Mouse (Mus musculus): Measurements from ENCODE around the gene Tprg. TPM values are rescaled to one million over a fixed set of nuclear protein-coding genes. Genes with fewer than 3 reads are reported as not detected.
A peak's percentile ranks its signal among the peaks of the same experiment; 100 is the strongest.

Gene Tprg
- polyA plus RNA-seq, 1 experiment from 2014 or later, result 15.8 TPM

- no peaks in the 10 kb centered on the region for H3K27me3 ChIP-seq
- no peak overlapping the region for H3K9ac ChIP-seq
- no peaks in the 10 kb centered on the region for H3K36me3 ChIP-seq
- H3K4me1 ChIP-seq, result no peaks in the 10 kb centered on the region
- no peak overlapping the region for H3K27ac ChIP-seq
- 48% methylated on average over 4 of the region's 4 CpGs for WGBS
- no peaks in the 10 kb centered on the region for H3K9me3 ChIP-seq
- no peak for ATAC-seq (ENCODE audit: insufficient number of reproducible peaks, low FRiP score, low TSS enrichment, low read depth)
- H3K4me3 ChIP-seq, result no peak overlapping the region
- H3K4me2 ChIP-seq, result no peak overlapping the region
Measured at GRCm38 (mm10) chr16:25335058-25335703, 48.6 kb downstream of the Tprg start.

- Histone ChIP-seq H3K4me1 (no peaks in the 10 kb centered on the region), H3K4me2 (no peak overlapping the region), H3K27me3 (no peaks in the 10 kb centered on the region), H3K4me3 (no peak overlapping the region), H3K9ac (no peak overlapping the region), H3K36me3 (no peaks in the 10 kb centered on the region), H3K27ac (no peak overlapping the region), H3K9me3 (no peaks in the 10 kb centered on the region)
- no peak for ATAC-seq (ENCODE audit: insufficient number of reproducible peaks, low FRiP score, low TSS enrichment, low read depth)
- WGBS, result 6% methylated on average over 3 of the region's 3 CpGs
Measured at GRCm38 (mm10) chr16:25349626-25350025, 63.0 kb downstream of the Tprg start.

GRCm38 (mm10) chr16:25367834-25368233, 81.2 kb downstream of the Tprg start:
- no peak overlapping the region for H3K4me2 ChIP-seq
- H3K27ac ChIP-seq, result no peak overlapping the region
- no peaks in the 10 kb centered on the region for H3K36me3 ChIP-seq
- ATAC-seq (ENCODE audit: insufficient number of reproducible peaks, low FRiP score, low TSS enrichment, low read depth), result no peak
- 22% methylated on average over 7 of the region's 7 CpGs for WGBS
- H3K9ac ChIP-seq, result no peak overlapping the region
- H3K4me1 ChIP-seq, result no peaks in the 10 kb centered on the region
- no peak overlapping the region for H3K4me3 ChIP-seq
- no peaks in the 10 kb centered on the region for H3K9me3 ChIP-seq
- no peaks in the 10 kb centered on the region for H3K27me3 ChIP-seq

- no peaks in the 10 kb centered on the region for H3K4me1 ChIP-seq
- no peak overlapping the region for H3K27ac ChIP-seq
- no peaks in the 10 kb centered on the region for H3K9me3 ChIP-seq
- no peak overlapping the region for H3K4me2 ChIP-seq
- H3K36me3 ChIP-seq, result no peaks in the 10 kb centered on the region
- no peak for ATAC-seq (ENCODE audit: insufficient number of reproducible peaks, low FRiP score, low TSS enrichment, low read depth)
- WGBS, result 28% methylated on average over 5 of the region's 5 CpGs
- H3K27me3 ChIP-seq, result no peaks in the 10 kb centered on the region
- H3K9ac ChIP-seq, result no peak overlapping the region
- H3K4me3 ChIP-seq, result no peak overlapping the region
Measured at GRCm38 (mm10) chr16:25369984-25370412, 83.4 kb downstream of the Tprg start.

- no peak overlapping the region for H3K4me2 ChIP-seq
- no peak overlapping the region for H3K4me3 ChIP-seq
- H3K27me3 ChIP-seq, result no peaks in the 10 kb centered on the region
- no peak overlapping the region for H3K9ac ChIP-seq
- H3K4me1 ChIP-seq, result peaks cover 2% of the 10 kb centered on the region; the same call in 1 of the 2 replicates
- H3K27ac ChIP-seq, result no peak overlapping the region
- WGBS, result 70% methylated on average over 4 of the region's 4 CpGs
- no peak for ATAC-seq (ENCODE audit: insufficient number of reproducible peaks, low FRiP score, low TSS enrichment, low read depth)
- H3K9me3 ChIP-seq, result no peaks in the 10 kb centered on the region
- no peaks in the 10 kb centered on the region for H3K36me3 ChIP-seq
Measured at GRCm38 (mm10) chr16:25374121-25374520, 87.5 kb downstream of the Tprg start.

GRCm38 (mm10) chr16:25374775-25375174, 88.2 kb downstream of the Tprg start:
- H3K4me1 ChIP-seq, result peaks cover 2% of the 10 kb centered on the region; the same call in 1 of the 2 replicates
- H3K27me3 ChIP-seq, result no peaks in the 10 kb centered on the region
- no peak for ATAC-seq (ENCODE audit: insufficient number of reproducible peaks, low FRiP score, low TSS enrichment, low read depth)
- no peak overlapping the region for H3K27ac ChIP-seq
- WGBS, result 52% methylated on average over 5 of the region's 5 CpGs
- no peaks in the 10 kb centered on the region for H3K36me3 ChIP-seq
- no peaks in the 10 kb centered on the region for H3K9me3 ChIP-seq
- no peak overlapping the region for H3K9ac ChIP-seq
- H3K4me2 ChIP-seq, result no peak overlapping the region
- H3K4me3 ChIP-seq, result no peak overlapping the region

- no peak for ATAC-seq (ENCODE audit: insufficient number of reproducible peaks, low FRiP score, low TSS enrichment, low read depth)
- peaks cover 10% of the 10 kb centered on the region; the same call in 1 of the 2 replicates for H3K4me1 ChIP-seq
- H3K27ac ChIP-seq, result no peak overlapping the region
- H3K27me3 ChIP-seq, result no peaks in the 10 kb centered on the region
- H3K9ac ChIP-seq, result no peak overlapping the region
- 39% methylated on average over 14 of the region's 14 CpGs for WGBS
- H3K4me2 ChIP-seq, result no peak overlapping the region
- H3K4me3 ChIP-seq, result no peak overlapping the region
- no peaks in the 10 kb centered on the region for H3K36me3 ChIP-seq
- no peaks in the 10 kb centered on the region for H3K9me3 ChIP-seq
Measured at GRCm38 (mm10) chr16:25376720-25377373, 90.2 kb downstream of the Tprg start.

- Histone ChIP-seq H3K4me3 (no peak overlapping the region), H3K36me3 (no peaks in the 10 kb centered on the region), H3K4me2 (no peak overlapping the region), H3K9ac (no peak overlapping the region), H3K9me3 (no peaks in the 10 kb centered on the region), H3K27ac (no peak overlapping the region), H3K4me1 (peaks cover 10% of the 10 kb centered on the region; the same call in 1 of the 2 replicates), H3K27me3 (no peaks in the 10 kb centered on the region)
- no peak for ATAC-seq (ENCODE audit: insufficient number of reproducible peaks, low FRiP score, low TSS enrichment, low read depth)
- 75% methylated on average over 4 of the region's 4 CpGs for WGBS
Measured at GRCm38 (mm10) chr16:25377695-25378094, 91.1 kb downstream of the Tprg start.

GRCm38 (mm10) chr16:25385498-25386192, 99.0 kb downstream of the Tprg start:
- H3K9ac ChIP-seq, result no peak overlapping the region
- no peak overlapping the region for H3K4me3 ChIP-seq
- peak overlapping the region; percentile 39 for H3K27ac ChIP-seq
- peaks cover 13% of the 10 kb centered on the region for H3K4me1 ChIP-seq
- no peaks in the 10 kb centered on the region for H3K36me3 ChIP-seq
- no peaks in the 10 kb centered on the region for H3K9me3 ChIP-seq
- no peak for ATAC-seq (ENCODE audit: insufficient number of reproducible peaks, low FRiP score, low TSS enrichment, low read depth)
- H3K27me3 ChIP-seq, result no peaks in the 10 kb centered on the region
- H3K4me2 ChIP-seq, result no peak overlapping the region
- 40% methylated on average over 6 of the region's 6 CpGs for WGBS

GRCm38 (mm10) chr16:25394676-25395075, 108.1 kb downstream of the Tprg start:
- H3K4me2 ChIP-seq, result no peak overlapping the region
- no peak overlapping the region for H3K9ac ChIP-seq
- no peak overlapping the region for H3K4me3 ChIP-seq
- no peak for ATAC-seq (ENCODE audit: insufficient number of reproducible peaks, low FRiP score, low TSS enrichment, low read depth)
- no peak overlapping the region for H3K27ac ChIP-seq
- H3K27me3 ChIP-seq, result no peaks in the 10 kb centered on the region
- 52% methylated on average over 1 of the region's 1 CpGs for WGBS
- H3K9me3 ChIP-seq, result no peaks in the 10 kb centered on the region
- no peaks in the 10 kb centered on the region for H3K36me3 ChIP-seq
- H3K4me1 ChIP-seq, result no peaks in the 10 kb centered on the region

GRCm38 (mm10) chr16:25404156-25404555, 117.5 kb downstream of the Tprg start:
- 68% methylated on average over 6 of the region's 6 CpGs for WGBS
- Histone ChIP-seq H3K27me3 (no peaks in the 10 kb centered on the region), H3K36me3 (no peaks in the 10 kb centered on the region), H3K9ac (no peak overlapping the region), H3K9me3 (no peaks in the 10 kb centered on the region), H3K4me2 (no peak overlapping the region), H3K4me3 (no peak overlapping the region), H3K4me1 (peaks cover 11% of the 10 kb centered on the region), H3K27ac (no peak overlapping the region)
- no peak for ATAC-seq (ENCODE audit: insufficient number of reproducible peaks, low FRiP score, low TSS enrichment, low read depth)
